Mouse (Mus musculus) retina, adult 2 months (tissue): Measurements from ENCODE around the gene Pdcd4.
"Not testable (repeated sequence)": the region's sequence is repeated elsewhere in the genome, so short reads cannot be mapped to it uniquely, and the experiment has no call there.

Source experiments
- DNase-seq: peaks from one replicate; pipeline ENCODE4 v3.0.0-alpha.2; 2012; ENCODE audit warnings: low read depth, low spot score

Pdcd4 gene

GRCm38 (mm10) chr19:53945171-53946042 is 53.4 kb downstream of the Pdcd4 start:
- DNase-seq = no peak

- DNase-seq = no peak
These were observed 65.5 kb downstream of the Pdcd4 start for GRCm38 (mm10) chr19:53957513-53957912.

GRCm38 (mm10) chr19:53962511-53962910 is 70.5 kb downstream of the Pdcd4 start:
- no peak for DNase-seq

- not testable (repeated sequence) for DNase-seq
These were observed 72.3 kb downstream of the Pdcd4 start for GRCm38 (mm10) chr19:53964347-53964746.

GRCm38 (mm10) chr19:53964910-53965633 is 73.0 kb downstream of the Pdcd4 start:
- DNase-seq = no peak

GRCm38 (mm10) chr19:53969226-53969625 is 77.2 kb downstream of the Pdcd4 start:
- no peak for DNase-seq

GRCm38 (mm10) chr19:53971938-53972337 is 79.9 kb downstream of the Pdcd4 start:
- no peak for DNase-seq

- no peak for DNase-seq
These were observed 81.6 kb downstream of the Pdcd4 start for GRCm38 (mm10) chr19:53973656-53974055.
